8 mouse cellular contexts compared by ENCODE assay signal in genomic region chr12:86948627-86949026, GRCm38 (mm10). TPM values are rescaled to one million over a fixed set of nuclear protein-coding genes. Genes with fewer than 3 reads are reported as not detected.
A peak's percentile ranks its signal among the peaks of the same experiment; 100 is the strongest.
DNase-seq lines count a peak whose midpoint lies in the region; ATAC-seq and TF ChIP-seq lines count a peak whose summit lies in the region.

No protein-coding gene starts in this region.

- H3K27ac ChIP-seq in kidney, adult 2 months (ENCODE audit: insufficient read depth, low read depth, low read length) = peak overlapping the region; percentile 75; the same call in 1 of the 2 replicates
- H3K27ac ChIP-seq in heart, postnatal 0 days (ENCODE audit: low read depth) = peak overlapping the region; percentile 100

- ATAC-seq in heart, postnatal 0 days (ENCODE audit: insufficient read depth, low read depth) = no peak
- ATAC-seq in activated CD4-positive, CD25-positive, alpha-beta regulatory T cell, adult 4 months = no peak

- DNase-seq in kidney, adult 2 months = peak; percentile 73
- no peak for DNase-seq in kidney, postnatal 4 days
- DNase-seq in cerebellum, adult 8-10 months = peak; percentile 54
- DNase-seq in heart, postnatal 0 days (ENCODE audit: low spot score) = peak; percentile 87
- peak; percentile 24 for DNase-seq in lung, adult 2 months
- DNase-seq in embryo, embryonic 10.5 days (ENCODE audit: low spot score) = no peak
- no peak for DNase-seq in right cerebral cortex, postnatal 25 days

- TF ChIP-seq POLR2A in kidney, adult 2 months (IDR thresholded peaks at IDR 0.05; ENCODE audit: low read depth, low read length) = no peak
- no peak for TF ChIP-seq POLR2A in lung, adult 2 months (IDR thresholded peaks at IDR 0.05; ENCODE audit: borderline replicate concordance, extremely low read depth, low read depth, low read length)

- no peak for TF ChIP-seq CTCF in kidney, adult 2 months (conservative IDR thresholded peaks at IDR 0.05; ENCODE audit: insufficient read depth, insufficient read length, low read depth, low read length)
- TF ChIP-seq CTCF in heart, postnatal 0 days (IDR thresholded peaks at IDR 0.05; ENCODE audit: low read depth) = no peak
- TF ChIP-seq CTCF in lung, adult 2 months (IDR thresholded peaks at IDR 0.05; ENCODE audit: insufficient read depth, low read length) = no peak

- peaks cover 15% of the 10 kb centered on the region; the same call in 1 of the 2 replicates for H3K4me1 ChIP-seq in kidney, adult 2 months (ENCODE audit: control insufficient read depth, insufficient read depth, low read length)
- peaks cover 29% of the 10 kb centered on the region for H3K4me1 ChIP-seq in heart, postnatal 0 days (ENCODE audit: control insufficient read depth, insufficient read depth)
- H3K4me1 ChIP-seq in lung, adult 2 months (ENCODE audit: control insufficient read depth, insufficient read depth, low read length) = peaks cover 23% of the 10 kb centered on the region

- H3K4me2 ChIP-seq in heart, postnatal 0 days (ENCODE audit: low read depth, low read length) = peak overlapping the region; percentile 26; the same call in 1 of the 2 replicates

- H3K9me3 ChIP-seq in heart, postnatal 0 days (replicated peaks; ENCODE audit: control insufficient read depth, low read length) = no peaks in the 10 kb centered on the region

- no peak overlapping the region for H3K9ac ChIP-seq in heart, postnatal 0 days (replicated peaks; ENCODE audit: low read depth, low read length)

- H3K4me3 ChIP-seq in kidney, adult 2 months (ENCODE audit: insufficient read depth, low read depth, low read length) = 0 out of 2 replicates have a peak overlapping the region, but pooled peaks have one; percentile 3
- H3K4me3 ChIP-seq in heart, postnatal 0 days (ENCODE audit: low read depth, low read length) = no peak overlapping the region
- H3K4me3 ChIP-seq in lung, adult 2 months (replicated peaks; ENCODE audit: extremely low read depth, low read depth, low read length) = no peak overlapping the region

- 11% methylated on average over 6 of the region's 6 CpGs for WGBS in kidney, adult 2 months
- WGBS in heart, postnatal 0 days = 17% methylated on average over 6 of the region's 6 CpGs
- WGBS in lung, adult 2 months = 25% methylated on average over 6 of the region's 6 CpGs

- H3K27me3 ChIP-seq in kidney, adult 2 months (replicated peaks; ENCODE audit: control insufficient read depth, insufficient read depth, low read length) = no peaks in the 10 kb centered on the region
- H3K27me3 ChIP-seq in heart, postnatal 0 days (ENCODE audit: control insufficient read depth, insufficient read depth, low read length) = no peaks in the 10 kb centered on the region

- no peak for TF ChIP-seq EP300 in heart, postnatal 0 days (IDR thresholded peaks at IDR 0.05; ENCODE audit: low read depth)

- no peaks in the 10 kb centered on the region; the same call in 1 of the 2 replicates for H3K36me3 ChIP-seq in kidney, adult 2 months (ENCODE audit: control insufficient read depth, insufficient read depth, low read length)
- peaks cover 9% of the 10 kb centered on the region for H3K36me3 ChIP-seq in heart, postnatal 0 days (replicated peaks; ENCODE audit: control insufficient read depth, insufficient read depth, low read length)

RNA-seq across cellular contexts. Expression of gene Cipc, which starts 1.8 kb away (rescaled TPM):
- polyA plus RNA-seq in kidney, adult 2 months (2012; rRNA removed) = 28.8 and 34.2 TPM in 2 replicates
- 26.2 and 41.6 TPM in 2 replicates for total RNA-seq in heart, postnatal 0 days (2014; rRNA removed; ENCODE audit: low replicate concordance)
- polyA plus RNA-seq in heart, postnatal 0 days (2015; fragmentation: Nextera tagmentation; extraction: Ambion mirVana) = 18.7 and 20.9 TPM in 2 replicates
- 27.2 and 33.9 TPM in 2 replicates for polyA plus RNA-seq in lung, adult 2 months (2012; rRNA removed)
- 10 to 100 TPM; 19.8 to 20.1 TPM for polyA plus RNA-seq in activated CD4-positive, CD25-positive, alpha-beta regulatory T cell, adult 4 months (2017; shearing (Covaris generic))

RNA-seq across cellular contexts. Expression of gene Zdhhc22, which starts 41.6 kb away (rescaled TPM):
- polyA plus RNA-seq in kidney, adult 2 months (2012; rRNA removed) = 0.14 TPM in 1 of 2 replicates, not detected in the other
- total RNA-seq in heart, postnatal 0 days (2014; rRNA removed; ENCODE audit: low replicate concordance) = not detected in 2 replicates
- polyA plus RNA-seq in heart, postnatal 0 days (2015; fragmentation: Nextera tagmentation; extraction: Ambion mirVana) = 0.05 TPM in 1 of 2 replicates, not detected in the other
- 0.03 TPM in 1 of 2 replicates, not detected in the other for polyA plus RNA-seq in lung, adult 2 months (2012; rRNA removed)
- under 1 TPM in 1 of 2 experiments, not detected in 1; 0.60 TPM for polyA plus RNA-seq in activated CD4-positive, CD25-positive, alpha-beta regulatory T cell, adult 4 months (2017; shearing (Covaris generic))

Comparison
In these comparisons a context has a peak if more than half of its experiments do, and no peak if none do; other contexts are left out.
1. DNase-seq: peak in kidney, adult 2 months (single experiment), cerebellum, adult 8-10 months (single experiment), heart, postnatal 0 days (single experiment) and lung, adult 2 months (single experiment); none in kidney, postnatal 4 days (0 of 2), embryo, embryonic 10.5 days (single experiment) and right cerebral cortex, postnatal 25 days (single experiment).